Mouse (Mus musculus): Measurements from ENCODE around the gene Olfr513. TPM values are rescaled to one million over a fixed set of nuclear protein-coding genes. Genes with fewer than 3 reads are reported as not detected.

The Olfr513 gene
- polyA plus RNA-seq (2015; fragmentation: Nextera tagmentation; extraction: Ambion mirVana) = not detected in 2 replicates

- Histone ChIP-seq H3K4me1 (ENCODE audit: insufficient read depth, low read depth, low read length) (no peaks in the 10 kb centered on the region), H3K9me3 (ENCODE audit: low read length) (no peaks in the 10 kb centered on the region), H3K4me2 (replicated peaks; ENCODE audit: low read depth, low read length) (no peak within 1 kb of the TSS), H3K9ac (replicated peaks; ENCODE audit: low read depth) (no peak within 1 kb of the TSS), H3K27ac (ENCODE audit: low read length) (no peak within 1 kb of the TSS), H3K4me3 (ENCODE audit: low read depth, low read length) (no peak within 1 kb of the TSS), H3K36me3 (ENCODE audit: insufficient read depth, low read length) (no peaks in the 10 kb centered on the region), H3K27me3 (replicated peaks; ENCODE audit: insufficient read depth, low read length) (no peaks in the 10 kb centered on the region)
- 46% methylated on average over 1 of the region's 1 CpGs for WGBS
- no peak for ATAC-seq
- no peak for DNase-seq (ENCODE audit: low spot score)
- TF ChIP-seq CTCF (IDR thresholded peaks at IDR 0.05) = no peak
- TF ChIP-seq EP300 (IDR thresholded peaks at IDR 0.05) = no peak
Measured at GRCm38 (mm10) chr7:108750673-108751072, at the start of gene Olfr513. TSS of gene Olfr513 (plus strand) at chr7:108750973.

DNA sequence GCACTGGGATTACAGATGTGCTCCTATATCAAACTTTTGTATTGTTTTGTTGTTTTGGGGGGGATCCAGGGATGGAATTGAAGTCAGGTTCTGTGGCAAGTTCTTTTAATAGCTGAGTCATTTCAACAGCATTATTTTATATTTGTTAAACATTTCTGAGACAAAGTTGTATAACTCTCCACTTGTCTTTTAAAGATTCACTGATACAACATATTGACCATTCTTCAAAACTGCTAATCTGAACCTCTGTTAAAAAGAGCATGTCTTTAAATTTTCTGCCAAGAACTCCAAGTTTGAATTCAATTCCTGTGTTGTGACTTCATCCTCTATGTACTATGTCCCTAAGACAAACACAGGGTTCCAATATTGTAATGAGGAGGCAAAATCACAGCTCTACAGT lies 37.8 kb upstream of the Olfr513 start, which contains the start of gene Olfr512:
TSS of gene Olfr512 (plus strand) at position 301 of the 400 bp plus-strand sequence.
- no peak for DNase-seq (ENCODE audit: low spot score)
- no peak for ATAC-seq
- no peak within 1 kb of the TSS for H3K4me2 ChIP-seq (replicated peaks; ENCODE audit: low read depth, low read length)
- TF ChIP-seq CTCF (IDR thresholded peaks at IDR 0.05) (no peak), EP300 (IDR thresholded peaks at IDR 0.05) (no peak)
- H3K36me3 ChIP-seq (ENCODE audit: insufficient read depth, low read length) = no peaks in the 10 kb centered on the region
- no peak within 1 kb of the TSS for H3K27ac ChIP-seq (ENCODE audit: low read length)
- H3K4me1 ChIP-seq (ENCODE audit: insufficient read depth, low read depth, low read length) = no peaks in the 10 kb centered on the region
- no peaks in the 10 kb centered on the region for H3K9me3 ChIP-seq (ENCODE audit: low read length)
- H3K27me3 ChIP-seq (replicated peaks; ENCODE audit: insufficient read depth, low read length) = no peaks in the 10 kb centered on the region
- H3K4me3 ChIP-seq (ENCODE audit: low read depth, low read length) = no peak within 1 kb of the TSS
- no peak within 1 kb of the TSS for H3K9ac ChIP-seq (replicated peaks; ENCODE audit: low read depth)

DNA sequence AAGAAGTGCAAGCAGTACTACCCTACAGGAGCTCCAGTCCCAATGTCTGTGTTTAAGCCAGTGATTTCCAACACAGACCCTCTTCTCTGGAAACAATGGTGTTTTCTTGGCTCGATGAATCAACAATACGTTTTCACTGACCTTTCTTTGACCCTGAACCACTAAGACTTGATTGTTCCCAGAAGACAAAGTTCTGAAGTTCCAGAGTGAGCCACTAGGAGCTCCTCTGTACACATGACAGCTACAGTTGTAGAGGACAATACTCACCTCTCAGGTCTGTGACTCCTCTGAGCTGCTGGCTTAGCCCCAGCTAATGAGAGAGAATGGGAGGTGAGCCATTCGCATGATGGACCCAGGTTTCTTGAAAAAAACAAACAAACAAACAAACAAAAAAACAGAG lies 9.6 kb downstream of the Olfr513 start:
- 19% methylated on average over 3 of the region's 3 CpGs for WGBS
- TF ChIP-seq EP300 (IDR thresholded peaks at IDR 0.05) = no peak
- TF ChIP-seq CTCF (IDR thresholded peaks at IDR 0.05) = no peak
- no peak for DNase-seq (ENCODE audit: low spot score)
- H3K4me3 ChIP-seq (ENCODE audit: low read depth, low read length) = no peak overlapping the region
- no peaks in the 10 kb centered on the region for H3K27me3 ChIP-seq (replicated peaks; ENCODE audit: insufficient read depth, low read length)
- H3K9ac ChIP-seq (replicated peaks; ENCODE audit: low read depth) = no peak overlapping the region
- no peak overlapping the region for H3K4me2 ChIP-seq (replicated peaks; ENCODE audit: low read depth, low read length)
- no peak overlapping the region for H3K27ac ChIP-seq (ENCODE audit: low read length)
- H3K4me1 ChIP-seq (ENCODE audit: insufficient read depth, low read depth, low read length) = no peaks in the 10 kb centered on the region
- H3K36me3 ChIP-seq (ENCODE audit: insufficient read depth, low read length) = no peaks in the 10 kb centered on the region
- H3K9me3 ChIP-seq (ENCODE audit: low read length) = no peaks in the 10 kb centered on the region
- no peak for ATAC-seq

DNA sequence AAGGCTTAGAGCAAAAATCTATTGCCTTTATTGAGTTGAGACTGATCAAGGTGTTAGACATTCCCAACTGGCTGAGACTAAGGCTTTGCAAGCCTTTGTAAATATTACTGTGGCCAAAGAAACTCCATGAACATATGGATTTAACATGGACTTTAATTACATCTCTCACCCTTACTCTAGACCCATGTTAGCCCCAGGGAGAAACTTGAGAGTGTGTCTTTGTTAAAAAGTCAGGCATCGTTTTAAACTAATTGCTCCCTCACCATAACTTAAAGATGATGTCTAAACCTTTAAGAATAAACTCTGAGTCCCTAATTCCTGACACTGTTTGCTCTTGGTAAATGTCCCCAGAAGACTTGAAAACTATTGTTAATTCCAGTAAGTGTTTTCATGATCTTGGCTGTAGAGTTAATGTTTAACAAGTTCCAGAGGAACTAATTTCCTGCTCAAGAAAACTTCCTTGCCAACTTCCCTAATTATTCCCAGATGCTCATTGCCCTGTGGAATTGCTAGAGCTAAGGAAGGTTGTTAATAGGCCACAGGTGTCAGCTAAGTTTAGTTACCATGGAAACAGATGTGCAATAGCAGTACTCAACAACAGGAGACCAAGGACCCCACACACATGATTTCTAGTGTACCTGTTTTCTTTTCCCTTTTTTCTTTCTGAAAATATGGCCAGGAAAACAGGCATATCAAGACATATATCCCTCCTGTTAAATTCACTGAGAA lies 46.6 kb downstream of the Olfr513 start:
- Histone ChIP-seq H3K9me3 (ENCODE audit: low read length) (no peaks in the 10 kb centered on the region), H3K27ac (ENCODE audit: low read length) (no peak overlapping the region), H3K36me3 (ENCODE audit: insufficient read depth, low read length) (no peaks in the 10 kb centered on the region), H3K27me3 (replicated peaks; ENCODE audit: insufficient read depth, low read length) (no peaks in the 10 kb centered on the region), H3K4me3 (ENCODE audit: low read depth, low read length) (no peak overlapping the region), H3K9ac (replicated peaks; ENCODE audit: low read depth) (no peak overlapping the region), H3K4me1 (ENCODE audit: insufficient read depth, low read depth, low read length) (no peaks in the 10 kb centered on the region), H3K4me2 (replicated peaks; ENCODE audit: low read depth, low read length) (no peak overlapping the region)
- no peak for TF ChIP-seq CTCF (IDR thresholded peaks at IDR 0.05)
- no peak for TF ChIP-seq EP300 (IDR thresholded peaks at IDR 0.05)
- DNase-seq (ENCODE audit: low spot score) (no peak), ATAC-seq (no peak)
- 35% methylated on average over 1 of the region's 1 CpGs for WGBS

Other genes with a start within 250 kb of the Olfr513 start
- gene Olfr502, start 225.9 kb upstream of the Olfr513 start, polyA plus RNA-seq (2015; fragmentation: Nextera tagmentation; extraction: Ambion mirVana) = not detected in 2 replicates
- not detected in 2 replicates for gene Olfr503, start 206.4 kb upstream of the Olfr513 start, polyA plus RNA-seq (2015; fragmentation: Nextera tagmentation; extraction: Ambion mirVana)
- not detected in 2 replicates for gene Olfr504, start 185.2 kb upstream of the Olfr513 start, polyA plus RNA-seq (2015; fragmentation: Nextera tagmentation; extraction: Ambion mirVana)
- gene Olfr506, start 140.2 kb upstream of the Olfr513 start, polyA plus RNA-seq (2015; fragmentation: Nextera tagmentation; extraction: Ambion mirVana) = not detected in 2 replicates
- gene Olfr507, start 129.2 kb upstream of the Olfr513 start, polyA plus RNA-seq (2015; fragmentation: Nextera tagmentation; extraction: Ambion mirVana) = not detected in 2 replicates
- not detected in 2 replicates for gene Olfr508, start 121.0 kb upstream of the Olfr513 start, polyA plus RNA-seq (2015; fragmentation: Nextera tagmentation; extraction: Ambion mirVana)
- gene Olfr509, start 99.1 kb upstream of the Olfr513 start, polyA plus RNA-seq (2015; fragmentation: Nextera tagmentation; extraction: Ambion mirVana) = not detected in 2 replicates
- not detected in 2 replicates for gene Olfr510, start 84.6 kb upstream of the Olfr513 start, polyA plus RNA-seq (2015; fragmentation: Nextera tagmentation; extraction: Ambion mirVana)
- not detected in 2 replicates for gene Olfr512, start 37.7 kb upstream of the Olfr513 start, polyA plus RNA-seq (2015; fragmentation: Nextera tagmentation; extraction: Ambion mirVana)
- not detected in 2 replicates for gene Olfr514, start 75.0 kb downstream of the Olfr513 start, polyA plus RNA-seq (2015; fragmentation: Nextera tagmentation; extraction: Ambion mirVana)
- not detected in 2 replicates for gene Olfr516, start 99.6 kb downstream of the Olfr513 start, polyA plus RNA-seq (2015; fragmentation: Nextera tagmentation; extraction: Ambion mirVana)
- gene Olfr517, start 121.4 kb downstream of the Olfr513 start, polyA plus RNA-seq (2015; fragmentation: Nextera tagmentation; extraction: Ambion mirVana) = not detected in 2 replicates
- gene Olfr518, start 134.0 kb downstream of the Olfr513 start, polyA plus RNA-seq (2015; fragmentation: Nextera tagmentation; extraction: Ambion mirVana) = not detected in 2 replicates
- not detected in 2 replicates for gene Olfr519, start 143.4 kb downstream of the Olfr513 start, polyA plus RNA-seq (2015; fragmentation: Nextera tagmentation; extraction: Ambion mirVana)
- gene Nlrp10, start 179.2 kb downstream of the Olfr513 start, polyA plus RNA-seq (2015; fragmentation: Nextera tagmentation; extraction: Ambion mirVana) = 0.27 and 0.31 TPM in 2 replicates
- gene Eif3f, start 183.4 kb downstream of the Olfr513 start, polyA plus RNA-seq (2015; fragmentation: Nextera tagmentation; extraction: Ambion mirVana) = 80.1 and 83.6 TPM in 2 replicates
- gene Tub, start 199.4 kb downstream of the Olfr513 start, polyA plus RNA-seq (2015; fragmentation: Nextera tagmentation; extraction: Ambion mirVana) = 0.29 and 0.38 TPM in 2 replicates